Mouse (Mus musculus) layer of hippocampus, adult 9-10 months (tissue): ENCODE data around the gene Apol6.

ENCODE experiments used
- DNase-seq: peaks from one replicate; pipeline ENCODE4 v3.0.0; 2022; ENCODE audit warnings: low spot score

Apol6 gene

GRCm38 (mm10) chr15:77044597-77045320, at the start of gene Apol6:
TSS of gene Apol6 (plus strand) at chr15:77044729.
- DNase-seq, result no peak

- DNase-seq, result no peak
These were observed 46.5 kb upstream of the Apol6 start for GRCm38 (mm10) chr15:76998048-76998447.

- DNase-seq, result no peak
These were observed 45.5 kb upstream of the Apol6 start for GRCm38 (mm10) chr15:76998878-76999588.

- DNase-seq, result no peak
These were observed 41.2 kb upstream of the Apol6 start for GRCm38 (mm10) chr15:77003173-77003867.

GRCm38 (mm10) chr15:77003868-77004215, 40.7 kb upstream of the Apol6 start:
- DNase-seq, result no peak

GRCm38 (mm10) chr15:77008851-77009250, 35.7 kb upstream of the Apol6 start:
- DNase-seq, result no peak

- DNase-seq, result no peak
These were observed 30.7 kb upstream of the Apol6 start for GRCm38 (mm10) chr15:77013753-77014241.

GRCm38 (mm10) chr15:77014431-77014830, 30.1 kb upstream of the Apol6 start:
- no peak for DNase-seq

GRCm38 (mm10) chr15:77014985-77015384, 29.5 kb upstream of the Apol6 start:
- DNase-seq, result no peak

- DNase-seq, result no peak
These were observed 28.0 kb upstream of the Apol6 start for GRCm38 (mm10) chr15:77016509-77016908.

- DNase-seq, result no peak
These were observed 26.6 kb upstream of the Apol6 start for GRCm38 (mm10) chr15:77017897-77018296.

GRCm38 (mm10) chr15:77018740-77019340, 25.7 kb upstream of the Apol6 start:
- DNase-seq, result no peak

GRCm38 (mm10) chr15:77019533-77019932, 25.0 kb upstream of the Apol6 start:
- no peak for DNase-seq

- no peak for DNase-seq
These were observed 24.4 kb upstream of the Apol6 start for GRCm38 (mm10) chr15:77020136-77020535.

- no peak for DNase-seq
These were observed 23.5 kb upstream of the Apol6 start for GRCm38 (mm10) chr15:77021056-77021455.

GRCm38 (mm10) chr15:77021851-77022250, 22.7 kb upstream of the Apol6 start:
- DNase-seq, result no peak

GRCm38 (mm10) chr15:77022401-77022957, 22.1 kb upstream of the Apol6 start:
- DNase-seq, result no peak

GRCm38 (mm10) chr15:77025884-77026583, 18.5 kb upstream of the Apol6 start:
- no peak for DNase-seq

- DNase-seq, result no peak
These were observed 17.4 kb upstream of the Apol6 start for GRCm38 (mm10) chr15:77027117-77027516.

GRCm38 (mm10) chr15:77027675-77028074, 16.9 kb upstream of the Apol6 start:
- no peak for DNase-seq

GRCm38 (mm10) chr15:77029331-77029991, 15.1 kb upstream of the Apol6 start:
- no peak for DNase-seq
